Mouse (Mus musculus): ENCODE measurements around the gene Slitrk6.
A peak's percentile ranks its signal among the peaks of the same experiment; 100 is the strongest.

Gene Slitrk6

GRCm38 (mm10) chr14:110754484-110755307 is at the start of gene Slitrk6:
TSS of gene Slitrk6 (minus strand) at chr14:110755149.
- peak; percentile 3 for DNase-seq

GRCm38 (mm10) chr14:110777546-110777945 is 22.6 kb upstream of the Slitrk6 start:
- DNase-seq = no peak

GRCm38 (mm10) chr14:110770694-110771093 is 15.7 kb upstream of the Slitrk6 start:
- DNase-seq = no peak

GRCm38 (mm10) chr14:110762588-110763220 is 7.8 kb upstream of the Slitrk6 start:
- no peak for DNase-seq

GRCm38 (mm10) chr14:110760909-110761308 is 6.0 kb upstream of the Slitrk6 start:
- no peak for DNase-seq

GRCm38 (mm10) chr14:110755308-110755650 is 330 bp upstream of the Slitrk6 start:
- no peak for DNase-seq

- DNase-seq = no peak
Observed at GRCm38 (mm10) chr14:110739861-110740260, 15.1 kb downstream of the Slitrk6 start.

- DNase-seq = no peak
Observed at GRCm38 (mm10) chr14:110739368-110739767, 15.6 kb downstream of the Slitrk6 start.

GRCm38 (mm10) chr14:110728344-110728910 is 26.5 kb downstream of the Slitrk6 start:
- no peak for DNase-seq

GRCm38 (mm10) chr14:110724026-110724576 is 30.8 kb downstream of the Slitrk6 start:
- DNase-seq = no peak

Data from layer of hippocampus, adult 9-11 months (tissue).